ENCODE assay signal across 11 mouse cellular contexts in the genomic region with DNA sequence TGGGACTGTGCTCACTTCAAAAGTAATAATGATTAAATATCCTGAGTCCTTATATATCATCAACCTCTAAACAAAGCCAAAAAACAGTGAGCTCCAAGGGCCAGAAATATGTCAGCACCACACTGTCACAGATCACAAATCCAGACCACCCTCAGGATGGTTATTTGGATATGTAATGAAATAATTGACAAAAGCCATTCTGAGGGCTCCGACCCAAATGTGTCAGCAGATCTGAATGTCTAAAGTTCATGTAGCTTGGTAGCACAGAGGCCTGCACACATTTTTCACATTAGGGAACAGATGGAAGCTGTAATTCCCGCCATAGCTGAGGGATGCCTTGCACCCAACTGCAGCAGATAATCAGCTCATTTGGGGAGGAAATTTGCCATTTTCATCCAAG.
A peak's percentile ranks its signal among the peaks of the same experiment; 100 is the strongest.
DNase-seq lines count a peak whose midpoint lies in the region; ATAC-seq and TF ChIP-seq lines count a peak whose summit lies in the region.
"Had no signal": no experiment of that assay in that cellular context is flagged by ENCODE, and none has a peak within 500 bp of the region (broad histone marks: within the 10 kb centered on the region; RNA-seq: fewer than 3 reads in every experiment).

No protein-coding gene starts in this region.

- no peaks in the 10 kb centered on the region for H3K9me3 ChIP-seq in hindbrain, postnatal 0 days (ENCODE audit: low read length)
- no peaks in the 10 kb centered on the region for H3K9me3 ChIP-seq in hindbrain, embryonic 10.5 days
- H3K9me3 ChIP-seq in midbrain, embryonic 15.5 days: no peaks in the 10 kb centered on the region
- H3K9me3 ChIP-seq: forebrain, embryonic 13.5 days had no signal

- peak; percentile 61 for DNase-seq in hindbrain, postnatal 0 days (ENCODE audit: low spot score)
- DNase-seq in hindbrain, embryonic 10.5 days (ENCODE audit: low spot score): no peak
- DNase-seq in brain, adult 2 months (ENCODE audit: low read depth, low spot score): peak; percentile 57
- peak; percentile 35 for DNase-seq in embryo, embryonic 11 days
- DNase-seq in lung, postnatal 10 days: peak; percentile 52
- no peak for DNase-seq in adrenal gland, adult 18-20 months (ENCODE audit: low spot score in 2 of 2)
- DNase-seq: thymus, postnatal 25 days had no signal

- H3K27ac ChIP-seq in hindbrain, postnatal 0 days: no peak overlapping the region
- H3K27ac ChIP-seq in hindbrain, embryonic 10.5 days: no peak overlapping the region
- H3K27ac ChIP-seq in midbrain, embryonic 15.5 days: no peak overlapping the region
- H3K27ac ChIP-seq: forebrain, embryonic 13.5 days; macrophage had no signal

- H3K4me1 ChIP-seq in hindbrain, postnatal 0 days (ENCODE audit: insufficient read depth, low read length): no peaks in the 10 kb centered on the region
- no peaks in the 10 kb centered on the region for H3K4me1 ChIP-seq in hindbrain, embryonic 10.5 days (replicated peaks)
- H3K4me1 ChIP-seq in midbrain, embryonic 15.5 days: no peaks in the 10 kb centered on the region
- H3K4me1 ChIP-seq: forebrain, embryonic 13.5 days had no signal

- H3K4me2 ChIP-seq in hindbrain, postnatal 0 days (ENCODE audit: low read depth, low read length): no peak overlapping the region
- no peak overlapping the region for H3K4me2 ChIP-seq in midbrain, embryonic 15.5 days
- H3K4me2 ChIP-seq: forebrain, embryonic 13.5 days had no signal

- no peak for TF ChIP-seq CTCF in hindbrain, postnatal 0 days (IDR thresholded peaks at IDR 0.05; ENCODE audit: low read depth)

- peak; percentile 58 for ATAC-seq in hindbrain, postnatal 0 days
- ATAC-seq in frontal cortex, adult (ENCODE audit: low TSS enrichment): no peak
- ATAC-seq in midbrain, embryonic 15.5 days (replicated peaks): no peak
- ATAC-seq: forebrain, embryonic 13.5 days had no signal

- no peak overlapping the region for H3K4me3 ChIP-seq in hindbrain, postnatal 0 days (ENCODE audit: low read length)
- H3K4me3 ChIP-seq in hindbrain, embryonic 10.5 days: no peak overlapping the region
- H3K4me3 ChIP-seq in midbrain, embryonic 15.5 days: no peak overlapping the region
- H3K4me3 ChIP-seq: forebrain, embryonic 13.5 days had no signal

- no peaks in the 10 kb centered on the region for H3K27me3 ChIP-seq in hindbrain, postnatal 0 days (ENCODE audit: insufficient read depth, low read length)
- H3K27me3 ChIP-seq in hindbrain, embryonic 10.5 days (ENCODE audit: insufficient read depth, poor library complexity, severe bottlenecking): peaks cover 87% of the 10 kb centered on the region
- 0 out of 2 replicates have a peak, but pooled peaks cover 10% of the 10 kb centered on the region for H3K27me3 ChIP-seq in midbrain, embryonic 15.5 days (replicated peaks)

- H3K9ac ChIP-seq in hindbrain, postnatal 0 days (replicated peaks; ENCODE audit: low read length): no peak overlapping the region
- no peak overlapping the region for H3K9ac ChIP-seq in midbrain, embryonic 15.5 days
- H3K9ac ChIP-seq: forebrain, embryonic 13.5 days had no signal

- H3K36me3 ChIP-seq in hindbrain, postnatal 0 days (ENCODE audit: insufficient read depth, low read length): no peaks in the 10 kb centered on the region
- H3K36me3 ChIP-seq in hindbrain, embryonic 10.5 days: no peaks in the 10 kb centered on the region
- H3K36me3 ChIP-seq in midbrain, embryonic 15.5 days (replicated peaks): no peaks in the 10 kb centered on the region

- 59% methylated on average over 2 of the region's 2 CpGs for WGBS in hindbrain, postnatal 0 days
- WGBS in hindbrain, embryonic 10.5 days: 65% methylated on average over 2 of the region's 2 CpGs
- 72% methylated on average over 2 of the region's 2 CpGs for WGBS in midbrain, embryonic 15.5 days

Comparison
In these comparisons a context has a peak if more than half of its experiments do, and no peak if none do; other contexts are left out.
1. DNase-seq: peak in hindbrain, postnatal 0 days (single experiment), brain, adult 2 months (single experiment), embryo, embryonic 11 days (single experiment) and lung, postnatal 10 days (single experiment); none in hindbrain, embryonic 10.5 days (single experiment) and adrenal gland, adult 18-20 months (0 of 2).